17 mouse cellular contexts compared by ENCODE assay signal in genomic region chr14:22147341-22148024, GRCm38 (mm10).
A peak's percentile ranks its signal among the peaks of the same experiment; 100 is the strongest.
DNase-seq lines count a peak whose midpoint lies in the region; ATAC-seq and TF ChIP-seq lines count a peak whose summit lies in the region.
"Had no signal": no experiment of that assay in that cellular context is flagged by ENCODE, and none has a peak within 500 bp of the region (broad histone marks: within the 10 kb centered on the region; RNA-seq: fewer than 3 reads in every experiment).

No protein-coding gene starts in this region.

- ATAC-seq in hindbrain, embryonic 13.5 days (ENCODE audit: low FRiP score) = no peak
- no peak for ATAC-seq in hindbrain, embryonic 16.5 days
- ATAC-seq: forebrain, postnatal 0 days had no signal

- H3K4me2 ChIP-seq in hindbrain, embryonic 13.5 days = no peak overlapping the region
- no peak overlapping the region for H3K4me2 ChIP-seq in hindbrain, embryonic 16.5 days (ENCODE audit: low read length)
- H3K4me2 ChIP-seq: embryonic facial prominence, embryonic 15.5 days; heart, embryonic 12.5 days; liver, embryonic 13.5 days; midbrain, embryonic 12.5 days had no signal

- H3K27ac ChIP-seq in hindbrain, embryonic 13.5 days = peak overlapping the region; percentile 44; the same call in 1 of the 2 replicates
- no peak overlapping the region for H3K27ac ChIP-seq in hindbrain, embryonic 16.5 days (ENCODE audit: low read depth, low read length)
- H3K27ac ChIP-seq in cerebellum, adult 2 months (ENCODE audit: insufficient read depth, low read length) = no peak overlapping the region
- H3K27ac ChIP-seq: embryonic facial prominence, embryonic 15.5 days; hindbrain, embryonic 10.5 days; layer of hippocampus, adult 2 months; liver, embryonic 13.5 days; midbrain, embryonic 12.5 days had no signal

- peak; percentile 49 for DNase-seq in embryo, embryonic 11 days
- peak; percentile 43 to 57 for DNase-seq in kidney, postnatal 25 days
- DNase-seq in mesoderm, embryonic 11.5 days (ENCODE audit: low read depth, low spot score) = peak; percentile 58
- no peak for DNase-seq in liver
- DNase-seq in cerebellum, adult 2 months = no peak
- DNase-seq: forebrain, postnatal 0 days; gastrocnemius, postnatal 10 days; liver, embryonic 13.5 days; retina, postnatal 1 day; thymus, adult 18-20 months had no signal

- H3K36me3 ChIP-seq in hindbrain, embryonic 13.5 days = no peaks in the 10 kb centered on the region
- H3K36me3 ChIP-seq in hindbrain, embryonic 16.5 days (ENCODE audit: control insufficient read depth, insufficient read depth, low read length) = no peaks in the 10 kb centered on the region
- H3K36me3 ChIP-seq: embryonic facial prominence, embryonic 15.5 days; heart, embryonic 12.5 days; hindbrain, embryonic 10.5 days; liver, embryonic 13.5 days; midbrain, embryonic 12.5 days had no signal

- TF ChIP-seq CTCF in cerebellum, adult 2 months (IDR thresholded peaks at IDR 0.05; ENCODE audit: borderline replicate concordance, insufficient read depth, low read depth, low read length) = no peak

- no peak for TF ChIP-seq POLR2A in cerebellum, adult 2 months (IDR thresholded peaks at IDR 0.05; ENCODE audit: borderline replicate concordance, insufficient read depth, low read length)

- no peak overlapping the region for H3K4me3 ChIP-seq in hindbrain, embryonic 13.5 days
- no peak overlapping the region for H3K4me3 ChIP-seq in hindbrain, embryonic 16.5 days (ENCODE audit: low read length)
- no peak overlapping the region for H3K4me3 ChIP-seq in cerebellum, adult 2 months (replicated peaks; ENCODE audit: insufficient read depth, low read depth, low read length)
- H3K4me3 ChIP-seq: embryonic facial prominence, embryonic 15.5 days; heart, embryonic 12.5 days; hindbrain, embryonic 10.5 days; layer of hippocampus, adult 2 months; liver, embryonic 13.5 days; midbrain, embryonic 12.5 days had no signal

- H3K27me3 ChIP-seq in hindbrain, embryonic 13.5 days = peaks cover 5% of the 10 kb centered on the region; the same call in 1 of the 2 replicates
- H3K27me3 ChIP-seq in hindbrain, embryonic 16.5 days (replicated peaks; ENCODE audit: control insufficient read depth, insufficient read depth, low read length) = no peaks in the 10 kb centered on the region
- H3K27me3 ChIP-seq in cerebellum, adult 2 months (ENCODE audit: control insufficient read depth, insufficient read depth, low read length) = no peaks in the 10 kb centered on the region; the same call in 1 of the 2 replicates
- H3K27me3 ChIP-seq: embryonic facial prominence, embryonic 15.5 days; heart, embryonic 12.5 days; liver, embryonic 13.5 days had no signal

- H3K9ac ChIP-seq in hindbrain, embryonic 13.5 days = no peak overlapping the region
- H3K9ac ChIP-seq in hindbrain, embryonic 16.5 days (ENCODE audit: low read depth, low read length) = no peak overlapping the region
- H3K9ac ChIP-seq: embryonic facial prominence, embryonic 15.5 days; forebrain, postnatal 0 days; heart, embryonic 12.5 days; liver, embryonic 13.5 days; midbrain, embryonic 12.5 days had no signal

- 18% methylated on average over 4 of the region's 4 CpGs for WGBS in hindbrain, embryonic 13.5 days
- 18% methylated on average over 4 of the region's 4 CpGs for WGBS in hindbrain, embryonic 16.5 days
- WGBS in cerebellum, adult 2 months = 26% methylated on average over 4 of the region's 4 CpGs

- H3K4me1 ChIP-seq in hindbrain, embryonic 13.5 days (replicated peaks) = peaks cover 30% of the 10 kb centered on the region
- H3K4me1 ChIP-seq in hindbrain, embryonic 16.5 days (ENCODE audit: control insufficient read depth, insufficient read depth, low read depth, low read length) = peaks cover 5% of the 10 kb centered on the region
- H3K4me1 ChIP-seq in cerebellum, adult 2 months (ENCODE audit: control insufficient read depth, insufficient read depth, low read length) = no peaks in the 10 kb centered on the region

- H3K9me3 ChIP-seq in hindbrain, embryonic 13.5 days = no peaks in the 10 kb centered on the region
- H3K9me3 ChIP-seq in hindbrain, embryonic 16.5 days (ENCODE audit: control insufficient read depth, low read length) = no peaks in the 10 kb centered on the region
- H3K9me3 ChIP-seq: embryonic facial prominence, embryonic 15.5 days; heart, embryonic 12.5 days; hindbrain, embryonic 10.5 days; liver, embryonic 13.5 days; midbrain, embryonic 12.5 days had no signal

Comparison
In these comparisons a context has a peak if more than half of its experiments do, and no peak if none do; other contexts are left out.
1. DNase-seq: peak in embryo, embryonic 11 days (single experiment), kidney, postnatal 25 days (2 of 2) and mesoderm, embryonic 11.5 days (single experiment); none in liver (single experiment) and cerebellum, adult 2 months (0 of 2).